Mouse (Mus musculus) olfactory bulb, adult 2 months (tissue): ENCODE results near the gene Cd1d1. TPM values are rescaled to one million over a fixed set of nuclear protein-coding genes. Genes with fewer than 3 reads are reported as not detected.
"Not testable (repeated sequence)": the region's sequence is repeated elsewhere in the genome, so short reads cannot be mapped to it uniquely, and the experiment has no call there.

Experiments
- H3K27ac ChIP-seq: fragments of 200-500 bp; 2 replicates; pipeline ENCODE4 v1.5.1; 2012; ENCODE audit warnings: low read depth, low read length; ENCODE audit not compliant: insufficient read depth
- H3K4me1 ChIP-seq: fragments of 200-500 bp; 2 replicates; pipeline ENCODE4 v1.6.1; 2012; ENCODE audit warnings: low read length; ENCODE audit not compliant: control insufficient read depth, insufficient read depth
- H3K4me3 ChIP-seq: fragments of 200-500 bp; 2 replicates; pipeline ENCODE4 v1.5.1; 2012; ENCODE audit warnings: mild to moderate bottlenecking, low read depth, low read length, moderate library complexity; ENCODE audit not compliant: insufficient read depth
- CTCF ChIP-seq: fragments of 200-500 bp; IDR thresholded peaks from 2 replicates; pipeline ENCODE4 v1.5.1; 2012; ENCODE audit warnings: low read depth, mild to moderate bottlenecking, low read length, moderate library complexity; ENCODE audit not compliant: insufficient read depth
- POLR2A ChIP-seq: fragments of 200-500 bp; IDR thresholded peaks from 2 replicates; pipeline ENCODE4 v1.6.1; 2012; ENCODE audit warnings: mild to moderate bottlenecking, low read depth, low read length, moderate library complexity; ENCODE audit not compliant: insufficient read depth
- WGBS: fragments of 180-500 bp; shearing (Covaris S2); methylation state at CpG from one replicate; pipeline ENCODE4 v1.1.7; 2018; 5-methylcytosine and 5-hydroxymethylcytosine counted together
- polyA plus RNA-seq: library from polyadenylated mRNA; stranded (reverse); fragments of >200 nt; gene quantifications from 2 replicates; pipeline ENCODE4 v1.2.4, GENCODE M21; 2012; ENCODE audit warnings: low replicate concordance; ENCODE audit not compliant: missing spikeins, insufficient read depth, insufficient read length

Gene Cd1d1
- polyA plus RNA-seq, 1 experiment: not detected

GRCm38 (mm10) chr3:87000676-87001075 is 1.4 kb upstream of the Cd1d1 start:
- Histone ChIP-seq H3K27ac (no peak overlapping the region), H3K4me3 (no peak overlapping the region), H3K4me1 (peaks cover 5% of the 10 kb centered on the region; the same call in 1 of the 2 replicates)
- TF ChIP-seq POLR2A: no peak
- TF ChIP-seq CTCF: no peak
- 68% methylated on average over 4 of the region's 4 CpGs for WGBS

DNA sequence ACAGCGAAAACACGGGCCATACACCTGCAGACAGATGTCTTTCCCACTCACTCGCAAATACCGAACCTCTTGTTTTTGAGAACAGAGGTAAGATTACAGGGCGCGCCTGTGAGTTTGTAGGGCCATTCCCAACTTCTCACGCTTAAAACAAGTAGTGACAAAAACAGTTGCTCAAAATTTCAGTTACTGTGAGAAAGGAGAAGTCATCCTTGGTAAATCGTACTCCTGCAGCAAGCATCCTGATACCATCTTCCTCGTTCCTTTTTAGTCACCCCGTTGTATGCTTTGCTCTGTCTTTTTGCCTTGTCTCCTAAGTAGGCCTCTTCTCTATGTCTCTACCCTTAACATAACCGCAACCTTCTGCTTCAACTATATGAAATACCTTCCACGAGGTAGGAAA is 810 bp upstream of the Cd1d1 start:
- no peak for TF ChIP-seq POLR2A
- no peak for TF ChIP-seq CTCF
- H3K4me1 ChIP-seq: peaks cover 5% of the 10 kb centered on the region; the same call in 1 of the 2 replicates
- H3K27ac ChIP-seq: no peak overlapping the region
- H3K4me3 ChIP-seq: no peak overlapping the region
- WGBS: 90% methylated on average over 12 of the region's 12 CpGs

DNA sequence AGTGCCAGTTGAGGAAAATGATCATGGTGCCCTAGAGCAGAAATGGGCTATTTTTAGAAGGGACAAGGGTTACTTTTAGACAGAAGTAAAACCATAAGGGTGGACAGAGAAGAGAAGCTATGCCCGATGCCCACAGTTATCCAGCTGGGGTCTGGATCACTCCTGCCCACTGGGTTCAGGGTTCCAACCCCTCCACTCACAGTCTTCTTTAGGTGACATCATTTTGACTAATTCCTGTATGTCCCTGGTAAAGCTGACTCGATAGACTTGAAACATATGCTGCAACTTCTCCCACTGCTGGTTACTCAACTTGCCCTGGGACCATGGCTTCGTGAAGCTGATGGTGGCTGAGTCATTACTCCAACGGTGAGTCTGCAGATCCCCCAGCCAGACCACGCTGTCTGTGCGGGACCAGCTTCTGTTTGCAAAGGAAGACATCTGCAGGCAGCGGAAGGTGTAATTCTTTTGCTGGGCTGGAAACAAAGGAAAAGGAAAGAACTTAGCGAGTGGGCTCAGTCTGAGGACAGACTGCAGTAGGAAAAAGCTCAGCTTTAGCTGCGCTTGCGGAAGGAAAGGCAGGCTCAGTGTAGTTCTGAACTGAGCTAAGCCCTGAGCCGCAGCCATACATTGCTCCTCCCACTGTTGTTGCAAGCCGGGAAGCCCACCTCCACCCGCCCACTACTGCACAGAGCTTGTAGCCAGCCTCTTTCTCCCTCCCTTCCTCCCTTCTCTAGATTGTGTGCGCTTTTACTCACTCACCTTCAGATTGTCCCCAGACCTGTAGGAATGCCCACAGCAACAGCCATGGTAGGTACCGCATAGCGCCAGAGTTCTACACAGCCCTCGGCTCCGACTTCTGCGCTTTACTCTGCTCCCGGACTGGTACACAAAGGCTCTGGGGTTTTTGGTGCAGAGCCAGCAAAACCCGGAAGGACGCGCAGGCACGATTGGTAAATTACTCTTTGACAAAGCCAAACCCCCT is 517 bp downstream of the Cd1d1 start:
- WGBS: 5% methylated on average over 24 of the region's 24 CpGs

GRCm38 (mm10) chr3:86996111-86996510 is 3.1 kb downstream of the Cd1d1 start:
- TF ChIP-seq CTCF (no peak), POLR2A (no peak)
- Histone ChIP-seq H3K27ac (no peak overlapping the region), H3K4me3 (no peak overlapping the region), H3K4me1 (peaks cover 5% of the 10 kb centered on the region; the same call in 1 of the 2 replicates)
- WGBS: 95% methylated on average over 4 of the region's 4 CpGs

More for the DNA sequence above, 517 bp downstream of the Cd1d1 start:
- TF ChIP-seq POLR2A: peak; percentile 25; the same call in 1 of the 2 replicates
- Histone ChIP-seq H3K27ac (peak overlapping the region; percentile 70), H3K4me3 (peak overlapping the region; percentile 59)
- not testable (repeated sequence) for H3K4me1 ChIP-seq

GRCm38 (mm10) chr3:86995381-86995780 is 3.9 kb downstream of the Cd1d1 start:
- H3K4me3 ChIP-seq: no peak overlapping the region
- peaks cover 5% of the 10 kb centered on the region; the same call in 1 of the 2 replicates for H3K4me1 ChIP-seq
- H3K27ac ChIP-seq: no peak overlapping the region
- TF ChIP-seq POLR2A: no peak
- TF ChIP-seq CTCF: no peak
- 54% methylated on average over 1 of the region's 1 CpGs for WGBS

DNA sequence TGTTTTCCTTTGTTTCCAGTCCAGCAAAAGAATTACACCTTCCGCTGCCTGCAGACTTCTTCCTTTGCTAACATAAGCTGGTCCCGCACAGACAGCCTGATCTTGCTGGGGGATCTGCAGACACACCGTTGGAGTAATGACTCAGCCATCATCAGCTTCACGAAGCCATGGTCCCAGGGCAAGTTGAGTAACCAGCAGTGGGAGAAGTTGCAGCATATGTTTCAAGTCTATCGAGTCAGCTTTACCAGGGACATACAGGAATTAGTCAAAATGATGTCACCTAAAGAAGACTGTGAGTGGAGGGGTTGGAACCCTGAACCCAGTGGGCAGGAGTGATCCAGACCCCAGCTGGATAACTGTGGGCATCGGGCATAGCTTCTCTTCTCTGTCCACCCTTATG is 12.3 kb downstream of the Cd1d1 start:
- not testable (repeated sequence) for H3K4me1 ChIP-seq, H3K4me3 ChIP-seq, H3K27ac ChIP-seq
- WGBS: 33% methylated on average over 6 of the region's 6 CpGs

GRCm38 (mm10) chr3:86986490-86986889 is 12.8 kb downstream of the Cd1d1 start:
- Histone ChIP-seq H3K27ac (no peak overlapping the region), H3K4me3 (peak overlapping the region; percentile 12), H3K4me1 (peaks cover 7% of the 10 kb centered on the region)
- no peak for TF ChIP-seq CTCF
- no peak for TF ChIP-seq POLR2A
- WGBS: under 1% methylated on average over 12 of the region's 12 CpGs

GRCm38 (mm10) chr3:86983382-86983781 is 15.9 kb downstream of the Cd1d1 start:
- Histone ChIP-seq H3K4me3 (no peak overlapping the region), H3K27ac (no peak overlapping the region), H3K4me1 (peaks cover 7% of the 10 kb centered on the region)
- TF ChIP-seq CTCF (no peak), POLR2A (no peak)
- WGBS: 95% methylated on average over 6 of the region's 6 CpGs

DNA sequence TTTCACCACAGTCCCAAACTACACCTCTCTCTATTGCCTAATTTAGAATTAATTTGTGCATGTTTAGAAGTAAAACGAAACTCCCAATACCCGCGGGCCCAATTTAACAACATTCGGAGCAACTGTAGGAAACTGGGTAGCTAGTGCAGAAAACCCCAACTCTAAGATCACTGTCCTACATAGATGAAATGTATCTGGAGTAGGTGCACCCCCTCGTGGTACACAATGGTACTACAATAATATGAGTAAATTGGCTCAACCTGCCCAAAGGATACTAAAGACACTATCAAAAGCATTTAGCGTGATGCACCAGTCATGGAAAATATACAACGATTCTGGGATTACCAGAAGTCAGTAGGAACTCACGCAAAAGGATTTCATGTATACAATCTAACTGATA is 22.7 kb downstream of the Cd1d1 start:
- TF ChIP-seq POLR2A: no peak
- no peak for TF ChIP-seq CTCF
- 8% methylated on average over 8 of the region's 8 CpGs for WGBS
- Histone ChIP-seq H3K4me1 (no peaks in the 10 kb centered on the region), H3K27ac (no peak overlapping the region), H3K4me3 (no peak overlapping the region)

DNA sequence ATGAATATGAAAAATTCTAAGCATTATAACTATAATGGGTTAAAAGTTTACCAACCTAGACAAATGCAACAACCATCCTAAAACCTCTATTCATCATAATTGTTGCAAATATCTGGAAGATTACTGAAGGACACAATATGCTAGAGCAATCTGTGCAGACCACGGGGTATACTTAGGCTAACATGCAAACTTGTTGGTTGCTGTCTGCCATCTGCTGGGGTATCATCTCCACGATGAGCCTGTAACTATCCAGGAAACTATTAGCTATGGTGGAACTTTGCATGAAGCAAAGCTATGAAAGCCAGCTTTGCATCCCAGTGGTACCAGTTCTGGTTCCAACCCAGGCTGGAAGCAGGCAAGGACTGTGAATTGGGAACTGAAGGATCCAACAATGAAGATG is 24.1 kb downstream of the Cd1d1 start:
- H3K4me3 ChIP-seq: no peak overlapping the region
- TF ChIP-seq CTCF (no peak), POLR2A (no peak)
- WGBS: 31% methylated on average over 2 of the region's 2 CpGs
- H3K4me1 ChIP-seq: no peaks in the 10 kb centered on the region
- no peak overlapping the region for H3K27ac ChIP-seq
